Mouse (Mus musculus): Measurements from ENCODE around the gene Nras.

Nras gene

DNA sequence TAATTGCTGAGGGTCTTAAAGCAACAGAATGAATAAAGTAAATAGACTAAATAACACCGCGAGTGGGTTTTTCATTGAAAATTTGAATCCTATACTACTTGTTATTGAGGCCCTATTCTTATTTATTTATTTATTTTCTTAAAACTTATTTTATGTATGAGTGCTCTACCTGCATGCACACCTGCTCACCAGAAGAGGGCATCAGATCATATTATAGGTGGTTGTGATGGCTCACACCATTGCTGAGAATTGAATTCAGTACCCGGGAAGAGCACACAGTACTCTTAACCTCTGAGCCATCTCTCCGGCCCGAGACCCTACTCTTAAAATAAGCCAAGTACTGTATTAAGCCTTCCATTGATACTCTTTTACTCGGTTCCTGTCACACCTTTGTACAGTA lies 41.6 kb downstream of the Nras start:
- no peak for DNase-seq

DNA sequence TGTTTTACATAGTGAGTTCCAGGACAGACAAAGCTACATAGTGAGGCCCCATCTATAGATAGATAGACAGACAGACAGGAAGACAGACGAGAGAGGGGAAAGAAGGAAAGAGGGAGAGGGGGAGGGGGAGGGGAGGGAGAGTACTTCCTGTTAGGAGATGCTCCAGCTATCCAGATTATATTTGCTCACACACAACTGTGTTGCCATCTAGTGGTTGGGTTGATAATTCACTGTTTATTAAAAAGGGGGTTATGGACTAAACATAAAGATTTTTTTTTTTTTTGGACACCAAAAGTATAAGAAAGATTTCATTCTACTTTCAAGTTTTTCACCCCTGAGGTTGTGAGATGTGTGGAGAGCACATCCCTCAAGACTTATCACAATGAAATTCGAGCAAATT lies 42.6 kb downstream of the Nras start:
- no peak for DNase-seq

DNA sequence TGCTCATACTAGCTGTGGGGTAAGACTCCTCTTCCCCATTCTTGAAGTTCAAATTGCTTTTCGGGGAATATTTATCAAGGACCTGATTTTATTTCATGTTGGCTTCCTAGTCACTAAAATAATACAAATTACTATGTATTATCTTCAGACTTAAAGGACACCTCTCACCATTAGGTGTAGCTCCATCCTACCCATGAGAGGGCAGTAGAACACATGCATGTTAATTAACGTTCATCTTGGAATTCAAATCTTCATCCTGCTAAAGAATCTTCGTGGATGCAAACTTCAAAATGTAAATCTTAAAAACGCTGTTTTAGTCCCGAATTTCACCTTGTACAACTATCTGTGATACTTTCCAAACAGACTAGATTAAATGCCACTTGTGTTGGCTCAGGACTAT lies 43.1 kb downstream of the Nras start:
- no peak for DNase-seq

DNA sequence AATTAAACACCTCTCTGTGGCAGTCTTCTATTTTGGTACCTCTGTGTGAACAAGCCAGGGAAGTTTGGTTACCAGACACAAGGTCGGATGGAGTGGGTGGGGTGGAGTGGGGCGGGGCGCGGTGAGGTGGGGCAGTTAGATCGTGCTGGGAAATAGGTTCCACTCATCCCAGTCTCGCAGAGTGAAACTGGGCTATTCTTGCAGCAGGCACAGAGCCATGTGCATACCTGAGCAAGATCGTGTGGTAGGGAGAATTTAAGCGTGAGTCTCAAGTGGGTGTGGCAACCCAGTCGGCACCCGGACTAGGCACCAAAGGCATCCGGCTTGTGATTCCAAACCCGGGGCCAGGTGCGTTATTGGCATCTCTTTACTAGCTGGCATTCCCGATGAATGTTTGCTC lies 43.8 kb downstream of the Nras start:
- DNase-seq, result no peak

DNA sequence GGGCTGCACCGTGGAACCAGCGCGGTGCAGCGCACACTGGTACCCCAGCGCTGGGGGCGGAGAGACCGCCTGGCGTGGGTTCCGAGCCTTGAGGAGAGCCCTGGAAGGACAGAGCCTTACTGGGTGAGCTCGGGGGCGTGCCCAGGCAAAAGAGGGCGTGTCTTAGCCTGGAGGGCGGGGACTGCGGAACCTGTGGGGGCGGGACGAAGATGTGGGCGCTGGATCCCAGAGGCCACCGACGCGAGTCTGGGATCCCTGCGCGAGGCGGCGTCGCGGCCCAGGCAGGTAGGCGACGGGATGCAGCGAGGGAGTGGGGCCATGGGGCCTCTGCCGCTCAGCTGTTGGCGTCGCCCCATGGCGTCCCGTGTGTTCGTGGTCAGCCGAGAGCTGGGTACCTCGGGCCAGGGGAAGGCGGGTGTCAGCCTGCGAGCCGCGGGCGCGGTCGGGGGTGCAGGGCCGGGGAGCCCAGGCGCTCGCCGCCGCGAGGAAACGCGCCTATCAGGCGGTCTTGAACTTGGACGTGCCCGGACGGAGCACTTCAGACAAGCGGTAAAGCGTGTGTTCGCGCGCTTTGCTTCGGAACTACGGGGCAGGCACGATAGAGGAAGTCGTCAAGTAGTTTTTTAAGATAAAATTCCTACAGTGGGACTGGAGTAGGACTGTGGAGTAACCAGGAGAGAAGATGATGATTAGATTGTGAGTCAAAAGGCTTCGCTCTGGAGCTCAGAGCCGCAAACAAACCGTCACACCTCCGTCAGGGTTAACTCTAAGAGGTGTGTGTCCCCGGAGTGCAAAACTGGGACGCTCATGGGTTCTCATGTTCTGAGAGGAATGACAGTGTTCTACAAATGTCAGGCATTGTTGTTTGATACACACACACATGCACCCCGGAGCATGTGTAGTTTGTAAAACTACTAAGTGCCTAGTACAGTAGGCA lies 44.6 kb downstream of the Nras start, which contains the start of gene Dennd2c:
Dennd2c (plus strand) TSS at position 151 of the 937 bp plus-strand sequence.
- DNase-seq, result peak; percentile 52

DNA sequence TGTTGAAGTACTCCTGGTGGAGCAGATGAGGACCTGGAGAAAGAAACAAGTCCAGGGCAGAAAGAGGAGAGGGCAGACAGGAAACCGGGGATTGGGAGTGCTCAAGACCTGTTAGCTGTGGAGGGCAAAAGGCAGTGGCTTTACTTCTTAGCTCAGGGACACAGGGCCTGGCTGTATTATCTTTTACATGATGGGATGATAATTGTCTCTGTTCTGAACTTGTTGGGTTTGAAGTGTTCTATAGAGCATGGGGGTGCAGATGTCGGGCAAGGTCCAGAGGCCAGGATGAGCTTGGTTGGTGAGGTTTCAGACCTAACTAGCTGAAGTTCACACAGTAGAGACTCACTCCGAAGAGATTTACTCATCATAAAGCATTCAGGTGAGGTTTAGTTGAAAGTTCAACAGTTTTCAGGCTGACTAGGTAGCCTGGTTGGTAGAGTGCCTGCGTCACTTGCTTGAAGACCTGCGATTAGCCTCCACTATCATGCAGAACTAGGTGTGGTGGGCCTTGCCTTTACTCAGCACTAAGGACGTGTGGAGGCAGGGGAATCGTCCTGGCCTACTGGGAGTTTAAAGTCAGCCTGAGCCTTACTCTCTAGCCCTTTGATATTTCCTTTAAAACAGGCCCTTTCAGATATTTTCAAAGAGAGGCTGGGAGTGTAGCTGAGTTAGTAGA lies 49.6 kb downstream of the Nras start:
- no peak for DNase-seq

DNA sequence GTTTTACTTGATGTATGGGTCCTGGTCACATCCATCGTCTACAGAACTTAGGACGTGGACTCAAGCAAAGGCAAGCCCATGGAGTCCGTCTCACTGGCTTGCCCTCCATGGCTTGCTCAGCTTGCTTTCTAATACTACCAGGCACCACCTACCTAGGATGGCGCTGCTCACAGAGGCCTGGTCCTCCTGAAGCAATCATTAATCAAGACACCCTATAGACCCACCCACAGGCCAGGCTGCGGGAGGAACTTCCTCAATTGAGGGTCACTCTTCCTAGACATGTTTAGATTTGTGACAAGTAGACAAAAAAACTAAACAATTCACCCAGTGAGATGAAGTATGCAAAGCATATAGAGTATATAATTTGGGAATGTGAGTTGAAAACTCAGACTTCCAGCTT lies 54.1 kb downstream of the Nras start:
- DNase-seq, result no peak

Measured in right cerebral cortex, adult 18-20 months (tissue).